Mouse (Mus musculus) CH12.LX (cell line): ENCODE results near the gene Lrrc4. TPM values are rescaled to one million over a fixed set of nuclear protein-coding genes. Genes with fewer than 3 reads are reported as not detected.

Experiments used
- DNase-seq: peaks from one replicate; pipeline ENCODE4 v3.0.0-alpha.2; 2013; ENCODE audit errors: extremely low read depth
- H3K27ac ChIP-seq: 2 replicates; pipeline ENCODE4 v1.5.1; 2012; ENCODE audit warnings: low read depth, mild to moderate bottlenecking, control low read depth, moderate library complexity; ENCODE audit not compliant: insufficient read depth
- H3K27me3 ChIP-seq: replicated peaks from 2 replicates; pipeline ENCODE3; 2012; ENCODE audit warnings: inconsistent platforms
- H3K36me3 ChIP-seq, 2 experiments: replicated peaks in 1 of 2; 2 replicates each; pipeline versions ENCODE3 to v1.6.1; 2012; ENCODE audit warnings: inconsistent platforms in 1 of 2, low read length in 1 of 2, mild to moderate bottlenecking in 1 of 2, mixed read lengths in 1 of 2, moderate library complexity in 1 of 2; ENCODE audit not compliant: control insufficient read depth in 1 of 2, insufficient read depth in 1 of 2
- H3K4me1 ChIP-seq, 2 experiments: 2 replicates each; pipeline ENCODE4 v1.6.1; 2012; ENCODE audit warnings: inconsistent platforms in 1 of 2, moderate library complexity in 1 of 2; ENCODE audit not compliant: insufficient read depth in 2 of 2, control insufficient read depth in 1 of 2
- H3K4me2 ChIP-seq: 2 replicates; pipeline ENCODE4 v1.6.1; 2012; ENCODE audit warnings: low read depth, mild to moderate bottlenecking, control low read depth; ENCODE audit not compliant: poor library complexity, insufficient read depth, severe bottlenecking
- H3K4me3 ChIP-seq, 3 experiments: fragments of 150-350 bp in 1 of 3; sonication (generic) in 1 of 3; replicated peaks in 1 of 3; 2 replicates each; pipeline versions ENCODE3 to v1.5.1; 2011 to 2012; ENCODE audit warnings: low read depth in 2 of 3, low read length in 2 of 3, mild to moderate bottlenecking in 2 of 3, moderate library complexity in 2 of 3, control low read depth in 1 of 3, improper control_type of control experiment in 1 of 3, inconsistent platforms in 1 of 3, mixed read lengths in 1 of 3; ENCODE audit not compliant: poor library complexity in 1 of 3
- H3K79me2 ChIP-seq: replicated peaks from 2 replicates; pipeline ENCODE4 v1.6.1; 2012; ENCODE audit warnings: mild to moderate bottlenecking, moderate library complexity; ENCODE audit not compliant: control insufficient read depth, poor library complexity, insufficient read depth, severe bottlenecking; ENCODE audit errors: extremely low read depth
- H3K9ac ChIP-seq: 2 replicates; pipeline ENCODE4 v1.6.1; 2012; ENCODE audit warnings: low read depth, mild to moderate bottlenecking, control low read depth, moderate library complexity; ENCODE audit not compliant: insufficient read depth
- H3K9me3 ChIP-seq: replicated peaks from 2 replicates; pipeline ENCODE3; 2012; ENCODE audit warnings: low read length, inconsistent platforms, mixed read lengths
- BHLHE40 ChIP-seq: IDR thresholded peaks from 2 replicates; pipeline ENCODE4 v1.6.1; 2011; ENCODE audit warnings: mild to moderate bottlenecking, low read depth, low read length, improper control_type of control experiment
- CHD1 ChIP-seq: IDR thresholded peaks from 2 replicates; pipeline ENCODE4 v1.6.1; 2012; ENCODE audit warnings: low read depth, low read length, improper control_type of control experiment, inconsistent platforms
- ELF1 ChIP-seq: IDR thresholded peaks from 2 replicates; pipeline ENCODE4 v1.6.1; 2014; ENCODE audit warnings: low read depth, mild to moderate bottlenecking, inconsistent platforms, low read length, improper control_type of control experiment
- EP300 ChIP-seq: IDR thresholded peaks from 2 replicates; pipeline ENCODE4 v1.6.1; 2011; ENCODE audit warnings: low read length, improper control_type of control experiment
- IRF4 ChIP-seq: IDR thresholded peaks from 2 replicates; pipeline ENCODE4 v1.6.1; 2014; ENCODE audit warnings: low read depth, mild to moderate bottlenecking, inconsistent platforms, low read length, improper control_type of control experiment
- MAFK ChIP-seq: IDR thresholded peaks from 2 replicates; pipeline ENCODE4 v1.6.1; 2011; ENCODE audit warnings: low read length, improper control_type of control experiment; ENCODE audit not compliant: insufficient replicate concordance
- MAX ChIP-seq: IDR thresholded peaks from 2 replicates; pipeline ENCODE4 v1.6.1; 2011; ENCODE audit warnings: low read length, improper control_type of control experiment
- MAZ ChIP-seq: IDR thresholded peaks from 2 replicates; pipeline ENCODE4 v1.6.1; 2012; ENCODE audit warnings: low read depth, mild to moderate bottlenecking, inconsistent platforms, low read length, improper control_type of control experiment, moderate library complexity
- MEF2A ChIP-seq: IDR thresholded peaks from 2 replicates; pipeline ENCODE4 v1.6.1; 2014; ENCODE audit warnings: low read depth, mild to moderate bottlenecking, inconsistent platforms, low read length, improper control_type of control experiment, borderline replicate concordance
- MXI1 ChIP-seq: IDR thresholded peaks from 2 replicates; pipeline ENCODE4 v1.6.1; 2011; ENCODE audit warnings: mild to moderate bottlenecking, low read depth, low read length, improper control_type of control experiment
- NELFE ChIP-seq: IDR thresholded peaks from 2 replicates; pipeline ENCODE4 v1.6.1; 2011; ENCODE audit warnings: low read depth, low read length, improper control_type of control experiment
- NRF1 ChIP-seq: IDR thresholded peaks from 2 replicates; pipeline ENCODE4 v1.6.1; 2014; ENCODE audit warnings: low read depth, mild to moderate bottlenecking, inconsistent platforms, low read length, improper control_type of control experiment, moderate library complexity
- POLR2AphosphoS2 ChIP-seq: IDR thresholded peaks from 2 replicates; pipeline ENCODE4 v1.6.1; 2011; ENCODE audit warnings: low read depth, low read length, improper control_type of control experiment
- RCOR1 ChIP-seq: conservative IDR thresholded peaks from 2 replicates; pipeline ENCODE4 v1.6.1; 2012; ENCODE audit warnings: low read depth, mild to moderate bottlenecking, inconsistent platforms, low read length, improper control_type of control experiment
- SIN3A ChIP-seq: IDR thresholded peaks from 2 replicates; pipeline ENCODE4 v1.6.1; 2012; ENCODE audit warnings: low read length, improper control_type of control experiment, inconsistent platforms
- TBP ChIP-seq: conservative IDR thresholded peaks from 2 replicates; pipeline ENCODE4 v1.6.1; 2011; ENCODE audit warnings: low read depth, low read length, improper control_type of control experiment
- TCF12 ChIP-seq: IDR thresholded peaks from 2 replicates; pipeline ENCODE4 v1.6.1; 2014; ENCODE audit warnings: low read depth, mild to moderate bottlenecking, inconsistent platforms, low read length, improper control_type of control experiment
- UBTF ChIP-seq: IDR thresholded peaks from 2 replicates; pipeline ENCODE4 v1.6.1; 2012; ENCODE audit warnings: low read depth, mild to moderate bottlenecking, inconsistent platforms, low read length, improper control_type of control experiment, moderate library complexity
- USF1 ChIP-seq: IDR thresholded peaks from 2 replicates; pipeline ENCODE4 v1.6.1; 2014; ENCODE audit warnings: low read depth, mild to moderate bottlenecking, inconsistent platforms, low read length, improper control_type of control experiment
- USF2 ChIP-seq: conservative IDR thresholded peaks from 2 replicates; pipeline ENCODE4 v1.6.1; 2011; ENCODE audit warnings: low read depth, low read length, improper control_type of control experiment
- ZKSCAN1 ChIP-seq: IDR thresholded peaks from 2 replicates; pipeline ENCODE4 v1.6.1; 2012; ENCODE audit warnings: low read depth, inconsistent platforms, low read length, improper control_type of control experiment, borderline replicate concordance
- ZNF384 ChIP-seq: IDR thresholded peaks from 2 replicates; pipeline ENCODE4 v1.6.1; 2012; ENCODE audit warnings: low read depth, low read length, improper control_type of control experiment, inconsistent platforms
- dilution Hi-C: fragments of 300-500 bp; cut with MboI; formaldehyde crosslinking; loops from 2 replicates; pipeline ENCODE4 v1.14.3; 2020; ENCODE audit warnings: low sequenced_read_pairs; ENCODE audit not compliant: extremely low pct_unique_long_range_greater_than_20kb, extremely low pct_ligation_motif_present
- in situ Hi-C: fragments of 300-500 bp; cut with MboI; formaldehyde crosslinking; loops from 3 replicates; pipeline ENCODE4 v1.14.3; 2019; ENCODE audit warnings: low sequenced_read_pairs, low pct_ligation_motif_present, low pct_unique_long_range_greater_than_20kb, mixed read lengths
- polyA plus RNA-seq: library from polyadenylated mRNA; unstranded; fragments of >175 nt; gene quantifications from 2 replicates; pipeline ENCODE4 v1.2.1, GENCODE M21; 2012; ENCODE audit warnings: low read depth; ENCODE audit not compliant: insufficient read length
- total RNA-seq, 2 experiments: library from RNA; depleted of rRNA; stranded (reverse); fragments of 300-350 nt in 1 of 2; fragments of >200 nt in 1 of 2; gene quantifications; 2 replicates each; pipeline ENCODE4 v1.2.3; 2012 to 2014

Lrrc4 gene
- total and polyA plus RNA-seq, 3 experiments = 0.09 to 0.55 TPM; not detected in 1

GRCm38 (mm10) chr6:28828593-28828992 is 3.0 kb downstream of the Lrrc4 start:
- Histone ChIP-seq H3K36me3 (peaks cover 37 to 86% of the 10 kb centered on the region in 2 experiments), H3K27me3 (no peaks in the 10 kb centered on the region), H3K4me1 (peaks cover 3 to 11% of the 10 kb centered on the region in 2 experiments; a peak in 3 of 4 replicates), H3K27ac (no peak overlapping the region), H3K79me2 (no peaks in the 10 kb centered on the region), H3K9me3 (peaks cover 32% of the 10 kb centered on the region), H3K4me3 (no peak overlapping the region), H3K9ac (no peak overlapping the region), H3K4me2 (no peak overlapping the region)
- DNase-seq = no peak
- TF ChIP-seq RCOR1 (no peak), BHLHE40 (no peak), NELFE (no peak), ZKSCAN1 (no peak)
- in situ Hi-C loops = no loop called here
- dilution Hi-C loops = no loop called here

GRCm38 (mm10) chr6:28827565-28827964 is 4.0 kb downstream of the Lrrc4 start:
- Histone ChIP-seq H3K4me3 (no peak overlapping the region), H3K9ac (no peak overlapping the region)
- TF ChIP-seq ZNF384 (no peak), CHD1 (no peak), MAZ (no peak), TCF12 (no peak), MAFK (no peak), EP300 (no peak), USF1 (no peak), POLR2AphosphoS2 (no peak), SIN3A (no peak), IRF4 (no peak), NRF1 (no peak), MXI1 (no peak), UBTF (no peak), MAX (no peak), NELFE (no peak), USF2 (no peak), ELF1 (no peak), MEF2A (no peak), TBP (no peak), ZKSCAN1 (no peak)
- TF ChIP-seq, all 38 proteins: peak for 0
- Histone ChIP-seq H3K4me2 (no peak overlapping the region), H3K27me3 (no peaks in the 10 kb centered on the region), H3K9me3 (peaks cover 28% of the 10 kb centered on the region), H3K27ac (no peak overlapping the region), H3K4me1 (peaks cover 3 to 15% of the 10 kb centered on the region in 2 experiments; a peak in 3 of 4 replicates), H3K36me3 (peaks cover 27 to 81% of the 10 kb centered on the region in 2 experiments), H3K79me2 (no peaks in the 10 kb centered on the region)
- in situ Hi-C loops (no loop called here), dilution Hi-C loops (no loop called here)
- no peak for DNase-seq
